Mouse (Mus musculus): ENCODE measurements around the gene Krt6a. TPM values are rescaled to one million over a fixed set of nuclear protein-coding genes. Genes with fewer than 3 reads are reported as not detected.

Gene Krt6a
- not detected in 2 replicates for polyA plus RNA-seq (2016; fragmentation: Nextera tagmentation; extraction: Ambion mirVana)

- Histone ChIP-seq H3K36me3 (replicated peaks) (no peaks in the 10 kb centered on the region), H3K4me2 (no peak within 1 kb of the TSS), H3K9ac (no peak within 1 kb of the TSS), H3K27me3 (no peaks in the 10 kb centered on the region), H3K27ac (no peak within 1 kb of the TSS), H3K4me3 (replicated peaks) (no peak within 1 kb of the TSS), H3K9me3 (no peaks in the 10 kb centered on the region), H3K4me1 (no peaks in the 10 kb centered on the region)
- no peak for ATAC-seq (ENCODE audit: low FRiP score)
- 90% methylated on average over 5 of the region's 5 CpGs for WGBS
Measured at GRCm38 (mm10) chr15:101694207-101694606, at the start of gene Krt6a. Gene Krt6a (minus strand): TSS chr15:101694307.

- H3K27ac ChIP-seq, result no peak within 1 kb of the TSS
- H3K9me3 ChIP-seq, result no peaks in the 10 kb centered on the region
- no peak within 1 kb of the TSS for H3K4me3 ChIP-seq (replicated peaks)
- H3K9ac ChIP-seq, result no peak within 1 kb of the TSS
- peaks cover 8% of the 10 kb centered on the region; the same call in 1 of the 2 replicates for H3K27me3 ChIP-seq
- 57% methylated on average over 14 of the region's 14 CpGs for WGBS
- H3K4me1 ChIP-seq, result no peaks in the 10 kb centered on the region
- no peaks in the 10 kb centered on the region for H3K36me3 ChIP-seq (replicated peaks)
- ATAC-seq (ENCODE audit: low FRiP score), result no peak
- no peak within 1 kb of the TSS for H3K4me2 ChIP-seq
Measured at GRCm38 (mm10) chr15:101742711-101743110, 48.6 kb upstream of the Krt6a start, which contains the start of gene Krt71. Gene Krt71 (minus strand): TSS chr15:101743109.

- WGBS, result 78% methylated on average over 7 of the region's 7 CpGs
- H3K4me2 ChIP-seq, result no peak overlapping the region
- H3K9ac ChIP-seq, result no peak overlapping the region
- no peaks in the 10 kb centered on the region for H3K4me1 ChIP-seq
- H3K4me3 ChIP-seq (replicated peaks), result no peak overlapping the region
- H3K9me3 ChIP-seq, result no peaks in the 10 kb centered on the region
- H3K27me3 ChIP-seq, result peaks cover 7% of the 10 kb centered on the region; the same call in 1 of the 2 replicates
- H3K36me3 ChIP-seq (replicated peaks), result no peaks in the 10 kb centered on the region
- ATAC-seq (ENCODE audit: low FRiP score), result no peak
- H3K27ac ChIP-seq, result no peak overlapping the region
Measured at GRCm38 (mm10) chr15:101737786-101738185, 43.7 kb upstream of the Krt6a start.

- Histone ChIP-seq H3K4me1 (no peaks in the 10 kb centered on the region), H3K4me3 (replicated peaks) (no peak overlapping the region), H3K27me3 (no peaks in the 10 kb centered on the region), H3K27ac (no peak overlapping the region), H3K4me2 (no peak overlapping the region), H3K9me3 (no peaks in the 10 kb centered on the region), H3K36me3 (replicated peaks) (no peaks in the 10 kb centered on the region), H3K9ac (no peak overlapping the region; the same call in 1 of the 2 replicates)
- ATAC-seq (ENCODE audit: low FRiP score), result no peak
Measured at GRCm38 (mm10) chr15:101730653-101731052, 36.5 kb upstream of the Krt6a start.

- H3K4me3 ChIP-seq (replicated peaks), result no peak overlapping the region
- H3K27me3 ChIP-seq, result no peaks in the 10 kb centered on the region
- H3K36me3 ChIP-seq (replicated peaks), result no peaks in the 10 kb centered on the region
- no peaks in the 10 kb centered on the region for H3K9me3 ChIP-seq
- H3K27ac ChIP-seq, result no peak overlapping the region
- H3K4me1 ChIP-seq, result no peaks in the 10 kb centered on the region
- no peak overlapping the region for H3K4me2 ChIP-seq
- 70% methylated on average over 5 of the region's 5 CpGs for WGBS
- H3K9ac ChIP-seq, result no peak overlapping the region
- ATAC-seq (ENCODE audit: low FRiP score), result no peak
Measured at GRCm38 (mm10) chr15:101724686-101725085, 30.6 kb upstream of the Krt6a start.

GRCm38 (mm10) chr15:101715831-101716230 lies 21.7 kb upstream of the Krt6a start:
- 66% methylated on average over 3 of the region's 3 CpGs for WGBS
- no peak overlapping the region for H3K4me3 ChIP-seq (replicated peaks)
- no peaks in the 10 kb centered on the region for H3K27me3 ChIP-seq
- H3K4me2 ChIP-seq, result no peak overlapping the region
- H3K9ac ChIP-seq, result no peak overlapping the region
- H3K27ac ChIP-seq, result no peak overlapping the region
- no peak for ATAC-seq (ENCODE audit: low FRiP score)
- H3K9me3 ChIP-seq, result no peaks in the 10 kb centered on the region
- no peaks in the 10 kb centered on the region for H3K4me1 ChIP-seq
- H3K36me3 ChIP-seq (replicated peaks), result no peaks in the 10 kb centered on the region

- no peak overlapping the region for H3K27ac ChIP-seq
- H3K36me3 ChIP-seq (replicated peaks), result no peaks in the 10 kb centered on the region
- ATAC-seq (ENCODE audit: low FRiP score), result no peak
- 94% methylated on average over 5 of the region's 5 CpGs for WGBS
- no peak overlapping the region for H3K9ac ChIP-seq
- no peaks in the 10 kb centered on the region for H3K27me3 ChIP-seq
- no peak overlapping the region for H3K4me3 ChIP-seq (replicated peaks)
- H3K9me3 ChIP-seq, result no peaks in the 10 kb centered on the region
- H3K4me1 ChIP-seq, result no peaks in the 10 kb centered on the region
- H3K4me2 ChIP-seq, result no peak overlapping the region
Measured at GRCm38 (mm10) chr15:101714356-101714755, 20.2 kb upstream of the Krt6a start.

- WGBS, result 77% methylated on average over 8 of the region's 8 CpGs
- Histone ChIP-seq H3K36me3 (replicated peaks) (no peaks in the 10 kb centered on the region), H3K9me3 (no peaks in the 10 kb centered on the region), H3K27ac (no peak overlapping the region), H3K4me2 (no peak overlapping the region), H3K27me3 (no peaks in the 10 kb centered on the region), H3K9ac (no peak overlapping the region), H3K4me3 (replicated peaks) (no peak overlapping the region), H3K4me1 (no peaks in the 10 kb centered on the region)
- no peak for ATAC-seq (ENCODE audit: low FRiP score)
Measured at GRCm38 (mm10) chr15:101713731-101714130, 19.6 kb upstream of the Krt6a start.

GRCm38 (mm10) chr15:101712720-101713119 lies 18.6 kb upstream of the Krt6a start, which contains the start of gene Krt5:
Gene Krt5 (minus strand): TSS chr15:101712898.
- no peak for ATAC-seq (ENCODE audit: low FRiP score)
- Histone ChIP-seq H3K27ac (no peak within 1 kb of the TSS), H3K27me3 (no peaks in the 10 kb centered on the region), H3K9me3 (no peaks in the 10 kb centered on the region), H3K9ac (no peak within 1 kb of the TSS), H3K4me3 (replicated peaks) (no peak within 1 kb of the TSS), H3K4me2 (no peak within 1 kb of the TSS), H3K36me3 (replicated peaks) (no peaks in the 10 kb centered on the region), H3K4me1 (no peaks in the 10 kb centered on the region)
- 79% methylated on average over 13 of the region's 13 CpGs for WGBS

GRCm38 (mm10) chr15:101708683-101709082 lies 14.6 kb upstream of the Krt6a start:
- H3K4me2 ChIP-seq, result no peak overlapping the region
- 72% methylated on average over 11 of the region's 11 CpGs for WGBS

GRCm38 (mm10) chr15:101707454-101707853 lies 13.3 kb upstream of the Krt6a start:
- Histone ChIP-seq H3K4me2 (no peak overlapping the region), H3K9me3 (no peaks in the 10 kb centered on the region), H3K27me3 (no peaks in the 10 kb centered on the region), H3K36me3 (replicated peaks) (no peaks in the 10 kb centered on the region), H3K27ac (no peak overlapping the region), H3K4me3 (replicated peaks) (no peak overlapping the region), H3K9ac (no peak overlapping the region), H3K4me1 (no peaks in the 10 kb centered on the region)
- WGBS, result 89% methylated on average over 9 of the region's 9 CpGs
- ATAC-seq (ENCODE audit: low FRiP score), result no peak

More at GRCm38 (mm10) chr15:101708683-101709082, 14.6 kb upstream of the Krt6a start:
- H3K27ac ChIP-seq, result no peak overlapping the region
- no peak for ATAC-seq (ENCODE audit: low FRiP score)
- no peak overlapping the region for H3K4me3 ChIP-seq (replicated peaks)
- no peaks in the 10 kb centered on the region for H3K27me3 ChIP-seq
- H3K9me3 ChIP-seq, result no peaks in the 10 kb centered on the region
- H3K36me3 ChIP-seq (replicated peaks), result no peaks in the 10 kb centered on the region
- no peak overlapping the region for H3K9ac ChIP-seq
- no peaks in the 10 kb centered on the region for H3K4me1 ChIP-seq

- Histone ChIP-seq H3K36me3 (replicated peaks) (no peaks in the 10 kb centered on the region), H3K27me3 (no peaks in the 10 kb centered on the region), H3K27ac (no peak overlapping the region), H3K4me1 (no peaks in the 10 kb centered on the region), H3K4me2 (no peak overlapping the region), H3K9me3 (no peaks in the 10 kb centered on the region), H3K4me3 (replicated peaks) (no peak overlapping the region), H3K9ac (no peak overlapping the region)
- ATAC-seq (ENCODE audit: low FRiP score), result no peak
- WGBS, result 72% methylated on average over 4 of the region's 4 CpGs
Measured at GRCm38 (mm10) chr15:101704066-101704465, 10.0 kb upstream of the Krt6a start.

GRCm38 (mm10) chr15:101702380-101702779 lies 8.3 kb upstream of the Krt6a start:
- no peak overlapping the region for H3K4me3 ChIP-seq (replicated peaks)
- H3K27me3 ChIP-seq, result no peaks in the 10 kb centered on the region
- no peaks in the 10 kb centered on the region for H3K9me3 ChIP-seq
- no peaks in the 10 kb centered on the region for H3K4me1 ChIP-seq
- WGBS, result 14% methylated on average over 2 of the region's 2 CpGs
- ATAC-seq (ENCODE audit: low FRiP score), result no peak
- no peaks in the 10 kb centered on the region for H3K36me3 ChIP-seq (replicated peaks)
- H3K27ac ChIP-seq, result no peak overlapping the region
- no peak overlapping the region for H3K9ac ChIP-seq
- no peak overlapping the region for H3K4me2 ChIP-seq
